Mouse (Mus musculus) stomach, postnatal 0 days (tissue): ENCODE measurements around the gene Acot7. TPM values are rescaled to one million over a fixed set of nuclear protein-coding genes. Genes with fewer than 3 reads are reported as not detected.

Experiments used
- ATAC-seq: fragments of 200-750 bp; cut with Nextera tagmentation; 2 replicates; pipeline ENCODE4 v1.8.0; 2017; ENCODE audit not compliant: low FRiP score, low TSS enrichment
- DNase-seq: peaks from one replicate; pipeline ENCODE4 v3.0.0-alpha.2; 2016; ENCODE audit warnings: low spot score
- H3K27ac ChIP-seq: fragments of 300-500 bp; sonication (generic); replicated peaks from 2 replicates; pipeline ENCODE4 v1.5.1; 2014; ENCODE audit warnings: mild to moderate bottlenecking, control low read depth
- H3K27me3 ChIP-seq: fragments of 300-500 bp; sonication (generic); 2 replicates; pipeline ENCODE4 v1.6.1; 2014; ENCODE audit warnings: low read length; ENCODE audit not compliant: control insufficient read depth, insufficient read depth
- H3K36me3 ChIP-seq: fragments of 300-500 bp; sonication (generic); 2 replicates; pipeline ENCODE4 v1.6.1; 2014; ENCODE audit warnings: low read length, mixed read lengths; ENCODE audit not compliant: control insufficient read depth, insufficient read depth
- H3K4me1 ChIP-seq: fragments of 300-500 bp; sonication (generic); replicated peaks from 2 replicates; pipeline ENCODE4 v1.6.1; 2014; ENCODE audit warnings: antibody characterized with exemption; ENCODE audit not compliant: control insufficient read depth, insufficient read depth
- H3K4me2 ChIP-seq: fragments of 300-500 bp; sonication (generic); replicated peaks from 2 replicates; pipeline ENCODE4 v1.6.1; 2014; ENCODE audit warnings: low read depth, mild to moderate bottlenecking, control low read depth, moderate library complexity
- H3K4me3 ChIP-seq: fragments of 300-500 bp; sonication (generic); 2 replicates; pipeline ENCODE4 v1.5.1; 2014; ENCODE audit warnings: low read depth, low read length, control low read depth
- H3K9ac ChIP-seq: fragments of 300-500 bp; sonication (generic); 2 replicates; pipeline ENCODE4 v1.6.1; 2014; ENCODE audit warnings: mild to moderate bottlenecking, low read length, control low read depth, mixed read lengths
- H3K9me3 ChIP-seq: fragments of 300-500 bp; sonication (generic); 2 replicates; pipeline ENCODE4 v1.6.1; 2016; ENCODE audit warnings: low read length; ENCODE audit not compliant: control insufficient read depth
- CTCF ChIP-seq: IDR thresholded peaks from 2 replicates; pipeline ENCODE4 v1.5.1; 2016; ENCODE audit warnings: antibody characterized with exemption, low read depth, mild to moderate bottlenecking, moderate library complexity
- EP300 ChIP-seq: optimal IDR thresholded peaks from 2 replicates; pipeline ENCODE3; 2016; ENCODE audit warnings: antibody characterized with exemption
- WGBS: fragments of 180-500 bp; shearing (Covaris S2); extraction: QIAGEN DNeasy Blood & Tissue Kit; methylation state at CpG from one replicate; pipeline ENCODE4 v1.1.7; 2014; 5-methylcytosine and 5-hydroxymethylcytosine counted together
- polyA plus RNA-seq: library from polyadenylated mRNA; unstranded; fragments of >200 nt; fragmentation: Nextera tagmentation; extraction: Ambion mirVana; gene quantifications from 2 replicates; pipeline ENCODE4 v1.2.1, GENCODE M21; 2015

The Acot7 gene
- polyA plus RNA-seq, 1 experiment from 2014 or later: 55.0 TPM

- H3K9ac ChIP-seq: peak overlapping the region; percentile 76
- DNase-seq (peak; percentile 55), ATAC-seq (peak; percentile 58)
- peak overlapping the region; percentile 83 for H3K4me2 ChIP-seq
- no peaks in the 10 kb centered on the region for H3K36me3 ChIP-seq
- TF ChIP-seq EP300 (no peak), CTCF (no peak)
- H3K4me1 ChIP-seq: no peaks in the 10 kb centered on the region; the same call in none of the 2 replicates
- no peaks in the 10 kb centered on the region for H3K9me3 ChIP-seq
- WGBS: 6% methylated on average over 20 of the region's 20 CpGs
- H3K27me3 ChIP-seq: no peaks in the 10 kb centered on the region
- peak overlapping the region; percentile 61 for H3K4me3 ChIP-seq
- H3K27ac ChIP-seq: peak overlapping the region; percentile 82
These were observed 96.8 kb downstream of the Acot7 start for GRCm38 (mm10) chr4:152274681-152275131.

GRCm38 (mm10) chr4:152276389-152277347 is 98.7 kb downstream of the Acot7 start:
- Histone ChIP-seq H3K4me1 (no peaks in the 10 kb centered on the region; the same call in none of the 2 replicates), H3K4me2 (no peak overlapping the region), H3K27me3 (no peaks in the 10 kb centered on the region; the same call in 1 of the 2 replicates), H3K36me3 (no peaks in the 10 kb centered on the region), H3K9me3 (no peaks in the 10 kb centered on the region), H3K9ac (no peak overlapping the region), H3K27ac (no peak overlapping the region), H3K4me3 (no peak overlapping the region)
- no peak for TF ChIP-seq EP300
- TF ChIP-seq CTCF: peak; percentile 74
- DNase-seq: peak; percentile 39
- no peak for ATAC-seq
- WGBS: 58% methylated on average over 10 of the region's 10 CpGs

- ATAC-seq: no peak
- WGBS: 65% methylated on average over 2 of the region's 2 CpGs
- H3K27me3 ChIP-seq: no peaks in the 10 kb centered on the region; the same call in 1 of the 2 replicates
These were observed 100.0 kb downstream of the Acot7 start for GRCm38 (mm10) chr4:152277916-152278315.

DNA sequence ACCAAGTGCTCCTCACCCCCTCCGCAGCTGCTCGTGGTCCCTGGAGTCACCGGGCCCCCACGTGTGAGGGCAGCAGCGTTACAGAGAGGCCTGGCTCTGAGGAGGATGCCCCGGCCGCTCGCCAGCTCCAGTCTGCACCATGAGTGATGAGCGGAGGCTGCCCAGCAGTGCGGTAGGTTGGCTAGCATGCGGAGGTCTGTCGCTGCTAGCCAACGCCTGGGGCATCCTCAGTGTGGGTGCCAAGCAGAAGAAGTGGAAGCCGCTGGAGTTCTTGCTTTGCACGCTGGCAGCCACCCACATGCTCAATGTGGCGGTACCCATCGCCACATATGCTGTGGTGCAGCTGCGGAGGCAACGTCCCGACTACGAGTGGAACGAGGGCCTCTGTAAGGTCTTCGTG is 101.1 kb downstream of the Acot7 start:
- no peak overlapping the region for H3K4me3 ChIP-seq
- no peak overlapping the region for H3K27ac ChIP-seq
- H3K27me3 ChIP-seq: no peaks in the 10 kb centered on the region; the same call in 1 of the 2 replicates
- DNase-seq: no peak
- 87% methylated on average over 23 of the region's 23 CpGs for whole genome bisulfite sequencing
- H3K9ac ChIP-seq: no peak overlapping the region
- H3K9me3 ChIP-seq: no peaks in the 10 kb centered on the region
- no peaks in the 10 kb centered on the region for H3K4me1 ChIP-seq
- H3K36me3 ChIP-seq: no peaks in the 10 kb centered on the region
- TF ChIP-seq EP300 (no peak), CTCF (no peak)
- no peak overlapping the region for H3K4me2 ChIP-seq
- no peak for ATAC-seq

More at GRCm38 (mm10) chr4:152277916-152278315, 100.0 kb downstream of the Acot7 start:
- no peaks in the 10 kb centered on the region for H3K9me3 ChIP-seq
- H3K4me2 ChIP-seq: no peak overlapping the region
- no peak overlapping the region for H3K4me3 ChIP-seq
- DNase-seq: no peak
- H3K4me1 ChIP-seq: no peaks in the 10 kb centered on the region; the same call in 1 of the 2 replicates
- H3K36me3 ChIP-seq: no peaks in the 10 kb centered on the region
- H3K9ac ChIP-seq: no peak overlapping the region
- TF ChIP-seq CTCF: peak; percentile 24; the same call in 1 of the 2 replicates
- TF ChIP-seq EP300: no peak
- H3K27ac ChIP-seq: no peak overlapping the region

- H3K9me3 ChIP-seq: no peaks in the 10 kb centered on the region
- H3K27me3 ChIP-seq: peaks cover 6% of the 10 kb centered on the region; the same call in 1 of the 2 replicates
- H3K27ac ChIP-seq: no peak overlapping the region
- ATAC-seq (no peak), DNase-seq (no peak)
- WGBS: 65% methylated on average over 15 of the region's 15 CpGs
- TF ChIP-seq CTCF: no peak
- no peak for TF ChIP-seq EP300
- H3K36me3 ChIP-seq: no peaks in the 10 kb centered on the region
- no peak overlapping the region for H3K9ac ChIP-seq
- no peak overlapping the region for H3K4me3 ChIP-seq
- H3K4me1 ChIP-seq: no peaks in the 10 kb centered on the region
- H3K4me2 ChIP-seq: no peak overlapping the region
These were observed 103.7 kb downstream of the Acot7 start for GRCm38 (mm10) chr4:152281601-152282000.

- no peak overlapping the region for H3K9ac ChIP-seq
- ATAC-seq: no peak
These were observed 104.8 kb downstream of the Acot7 start for GRCm38 (mm10) chr4:152282721-152283120.

More at GRCm38 (mm10) chr4:152282721-152283120, 104.8 kb downstream of the Acot7 start:
- no peaks in the 10 kb centered on the region for H3K4me1 ChIP-seq
- no peak for DNase-seq
- H3K9me3 ChIP-seq: no peaks in the 10 kb centered on the region
- peaks cover 15% of the 10 kb centered on the region; the same call in 1 of the 2 replicates for H3K27me3 ChIP-seq
- no peak overlapping the region for H3K27ac ChIP-seq
- peak overlapping the region; percentile 22 for H3K4me3 ChIP-seq
- TF ChIP-seq CTCF (no peak), EP300 (no peak)
- WGBS: 19% methylated on average over 34 of the region's 34 CpGs
- H3K4me2 ChIP-seq: peak overlapping the region; percentile 42
- H3K36me3 ChIP-seq: no peaks in the 10 kb centered on the region
